Mouse (Mus musculus) hindbrain, postnatal 0 days (tissue): ENCODE measurements around the gene Rnase11. TPM values are rescaled to one million over a fixed set of nuclear protein-coding genes. Genes with fewer than 3 reads are reported as not detected.

Source experiments
- ATAC-seq: fragments of 200-750 bp; cut with Nextera tagmentation; 2 replicates; pipeline ENCODE4 v1.8.0; 2017; ENCODE audit warnings: mild to moderate bottlenecking, moderate TSS enrichment, moderate library complexity
- DNase-seq: peaks from one replicate; pipeline ENCODE4 v3.0.0-alpha.2; 2015; ENCODE audit warnings: low spot score
- H3K27ac ChIP-seq: fragments of 300-500 bp; sonication (generic); 2 replicates; pipeline ENCODE4 v1.5.1; 2014; ENCODE audit warnings: mild to moderate bottlenecking
- H3K27me3 ChIP-seq: fragments of 300-500 bp; sonication (generic); 2 replicates; pipeline ENCODE4 v1.6.1; 2014; ENCODE audit warnings: low read length, mixed read lengths; ENCODE audit not compliant: insufficient read depth
- H3K36me3 ChIP-seq: fragments of 300-500 bp; sonication (generic); 2 replicates; pipeline ENCODE4 v1.6.1; 2014; ENCODE audit warnings: low read length, mixed read lengths; ENCODE audit not compliant: insufficient read depth
- H3K4me1 ChIP-seq: fragments of 300-500 bp; sonication (generic); 2 replicates; pipeline ENCODE4 v1.6.1; 2014; ENCODE audit warnings: antibody characterized with exemption, low read length, mixed read lengths; ENCODE audit not compliant: insufficient read depth
- H3K4me2 ChIP-seq: fragments of 300-500 bp; sonication (generic); 2 replicates; pipeline ENCODE4 v1.6.1; 2014; ENCODE audit warnings: low read depth, mild to moderate bottlenecking, low read length, moderate library complexity, mixed read lengths
- H3K4me3 ChIP-seq: fragments of 300-500 bp; sonication (generic); 2 replicates; pipeline ENCODE4 v1.5.1; 2014; ENCODE audit warnings: low read length
- H3K9ac ChIP-seq: fragments of 300-500 bp; sonication (generic); replicated peaks from 2 replicates; pipeline ENCODE4 v1.6.1; 2014; ENCODE audit warnings: mild to moderate bottlenecking, low read length, moderate library complexity, mixed read lengths
- H3K9me3 ChIP-seq: fragments of 300-500 bp; sonication (generic); 2 replicates; pipeline ENCODE4 v1.6.1; 2016; ENCODE audit warnings: low read length, mixed read lengths
- CTCF ChIP-seq: IDR thresholded peaks from 2 replicates; pipeline ENCODE4 v1.5.1; 2016; ENCODE audit warnings: antibody characterized with exemption, control low read depth, low read depth
- WGBS: fragments of 180-500 bp; shearing (Covaris S2); extraction: QIAGEN DNeasy Blood & Tissue Kit; methylation state at CpG from one replicate; pipeline ENCODE4 v1.1.7; 2014; 5-methylcytosine and 5-hydroxymethylcytosine counted together
- polyA plus RNA-seq: library from polyadenylated mRNA; unstranded; fragments of >200 nt; fragmentation: Nextera tagmentation; extraction: Ambion mirVana; gene quantifications from 2 replicates; pipeline ENCODE4 v1.2.1, GENCODE M21; 2015
- total RNA-seq: library from RNA; depleted of rRNA; stranded (reverse); fragments of >200 nt; gene quantifications from 2 replicates; pipeline ENCODE4 v1.2.3, GENCODE M21; 2014

Gene Rnase11
- total and polyA plus RNA-seq, 2 experiments from 2014 or later = not detected

DNA sequence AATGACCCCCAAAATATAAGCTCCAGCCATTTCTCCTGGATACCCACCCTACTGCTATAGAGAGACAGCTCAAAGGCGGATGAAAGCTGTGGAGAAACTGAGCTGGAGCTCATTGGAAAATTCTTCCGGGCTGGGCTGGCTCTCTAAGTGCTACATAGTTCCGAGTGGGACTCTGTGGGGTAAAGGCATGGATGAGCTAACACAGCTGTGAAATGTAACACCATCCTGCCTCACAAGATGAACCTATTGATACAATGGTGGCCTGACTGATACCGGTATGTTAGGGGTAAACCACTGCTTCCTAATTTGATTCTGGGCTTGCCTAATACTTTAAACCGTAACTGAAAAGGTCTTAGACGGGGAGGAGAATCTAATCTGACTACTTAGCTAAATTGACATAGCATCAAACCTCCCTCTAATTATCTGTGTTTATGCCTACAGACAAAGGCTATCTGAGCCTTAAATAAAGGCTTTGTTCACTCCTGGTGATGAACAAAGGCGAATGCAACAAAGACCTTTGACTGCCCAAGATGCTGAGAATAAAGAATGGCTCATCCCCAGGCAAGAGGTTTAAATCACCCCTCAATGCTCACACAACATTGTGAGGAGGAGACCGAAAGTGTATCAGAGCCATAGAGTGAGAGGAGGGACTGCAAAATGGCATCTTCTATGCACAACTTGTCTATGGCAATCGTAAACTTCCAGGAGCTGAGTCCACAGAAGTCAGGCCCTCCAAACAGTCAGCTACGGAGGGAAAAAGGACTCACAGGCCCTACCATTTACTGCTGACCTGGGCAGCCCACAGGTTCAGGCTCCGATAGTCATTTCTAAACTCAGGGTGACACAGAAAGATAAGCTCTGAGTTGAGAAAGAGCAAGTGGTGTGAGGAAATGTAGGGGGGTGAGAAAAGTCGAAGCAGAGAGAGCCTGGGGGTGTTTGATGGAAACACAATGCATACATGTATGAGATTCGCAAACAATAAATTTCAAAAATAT, 4.6 kb upstream of the Rnase11 start:
- Histone ChIP-seq H3K27me3 (no peaks in the 10 kb centered on the region), H3K4me2 (0 out of 2 replicates have a peak overlapping the region, but pooled peaks have one; percentile 18), H3K9ac (no peak overlapping the region), H3K4me1 (no peaks in the 10 kb centered on the region), H3K4me3 (no peak overlapping the region), H3K36me3 (no peaks in the 10 kb centered on the region), H3K27ac (no peak overlapping the region), H3K9me3 (no peaks in the 10 kb centered on the region)
- DNase-seq (no peak), ATAC-seq (peak; percentile 35; the same call in 1 of the 2 replicates)
- WGBS = 36% methylated on average over 13 of the region's 13 CpGs
- TF ChIP-seq CTCF = no peak

DNA sequence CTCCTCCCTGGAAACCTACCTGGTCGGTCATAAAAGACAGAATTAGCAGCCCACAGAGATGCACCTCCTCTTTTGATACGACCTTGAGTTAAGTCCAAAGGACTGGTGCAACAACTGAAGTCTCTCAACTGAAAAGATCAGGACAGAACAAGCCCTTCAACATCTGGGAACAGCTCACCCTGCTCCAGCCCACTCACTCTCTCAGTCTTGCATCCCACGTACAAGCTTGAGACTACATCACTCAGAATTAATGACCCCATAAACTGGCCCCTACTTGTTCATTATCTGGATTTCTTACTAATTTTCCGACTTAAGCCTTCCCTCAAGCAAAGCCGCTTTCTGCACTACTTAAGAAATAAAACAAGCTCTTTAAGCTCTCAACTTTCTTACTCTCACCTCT, 3.2 kb upstream of the Rnase11 start:
- DNase-seq (no peak), ATAC-seq (no peak)
- 65% methylated on average over 5 of the region's 5 CpGs for WGBS

DNA sequence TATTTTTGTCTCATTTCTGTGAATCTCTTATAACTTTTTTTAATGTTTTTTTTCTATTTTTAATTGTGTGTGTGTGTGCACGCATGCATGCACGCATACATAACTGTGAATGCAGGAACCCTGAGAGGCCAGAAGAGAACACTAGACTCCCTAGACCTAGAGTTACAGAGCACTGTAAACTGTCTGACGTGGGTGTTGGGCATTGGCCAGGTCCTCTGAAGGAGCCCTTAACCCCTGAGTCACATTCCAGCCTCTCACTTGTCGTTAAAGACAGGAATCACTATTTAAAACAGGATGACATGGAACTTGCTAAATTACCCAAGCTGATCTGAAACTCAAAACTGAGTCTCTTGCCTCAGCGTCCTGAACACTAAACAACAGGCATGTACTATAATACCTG, 2.0 kb upstream of the Rnase11 start:
- Histone ChIP-seq H3K9me3 (no peaks in the 10 kb centered on the region), H3K4me3 (no peak overlapping the region), H3K9ac (no peak overlapping the region), H3K4me1 (no peaks in the 10 kb centered on the region), H3K4me2 (no peak overlapping the region), H3K36me3 (no peaks in the 10 kb centered on the region), H3K27me3 (no peaks in the 10 kb centered on the region), H3K27ac (no peak overlapping the region)
- ATAC-seq (no peak), DNase-seq (no peak)
- TF ChIP-seq CTCF = no peak
- WGBS = 64% methylated on average over 5 of the region's 5 CpGs

More for the DNA sequence above, 3.2 kb upstream of the Rnase11 start:
- Histone ChIP-seq H3K27me3 (no peaks in the 10 kb centered on the region), H3K9me3 (no peaks in the 10 kb centered on the region), H3K4me1 (no peaks in the 10 kb centered on the region), H3K4me2 (no peak overlapping the region), H3K27ac (no peak overlapping the region), H3K9ac (no peak overlapping the region), H3K36me3 (no peaks in the 10 kb centered on the region), H3K4me3 (no peak overlapping the region)
- no peak for TF ChIP-seq CTCF

DNA sequence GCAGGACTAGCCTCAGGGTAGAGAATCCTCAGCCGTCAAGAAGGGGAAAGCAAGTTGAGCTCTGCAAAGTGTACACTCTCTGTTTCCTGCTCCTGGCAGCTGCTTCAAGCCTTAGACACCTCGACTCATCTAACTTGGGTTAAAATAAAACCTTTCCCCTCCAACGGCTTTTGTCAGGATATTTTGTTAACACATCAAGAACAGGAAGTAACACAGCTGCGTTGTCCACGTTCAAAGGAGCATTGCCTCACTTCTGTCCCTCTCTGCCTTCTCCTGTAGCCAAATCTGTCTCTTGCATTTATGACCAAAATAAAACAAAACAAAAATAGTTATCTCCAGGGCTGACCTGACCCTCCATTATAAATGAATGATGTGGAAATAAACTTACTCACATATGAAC, 2.1 kb downstream of the Rnase11 start:
- Histone ChIP-seq H3K27me3 (no peaks in the 10 kb centered on the region), H3K4me2 (no peak overlapping the region), H3K9ac (no peak overlapping the region), H3K27ac (no peak overlapping the region), H3K9me3 (no peaks in the 10 kb centered on the region), H3K4me3 (no peak overlapping the region), H3K4me1 (no peaks in the 10 kb centered on the region), H3K36me3 (no peaks in the 10 kb centered on the region)
- ATAC-seq = no peak
- 78% methylated on average over 5 of the region's 5 CpGs for WGBS
- no peak for TF ChIP-seq CTCF
- DNase-seq = no peak

DNA sequence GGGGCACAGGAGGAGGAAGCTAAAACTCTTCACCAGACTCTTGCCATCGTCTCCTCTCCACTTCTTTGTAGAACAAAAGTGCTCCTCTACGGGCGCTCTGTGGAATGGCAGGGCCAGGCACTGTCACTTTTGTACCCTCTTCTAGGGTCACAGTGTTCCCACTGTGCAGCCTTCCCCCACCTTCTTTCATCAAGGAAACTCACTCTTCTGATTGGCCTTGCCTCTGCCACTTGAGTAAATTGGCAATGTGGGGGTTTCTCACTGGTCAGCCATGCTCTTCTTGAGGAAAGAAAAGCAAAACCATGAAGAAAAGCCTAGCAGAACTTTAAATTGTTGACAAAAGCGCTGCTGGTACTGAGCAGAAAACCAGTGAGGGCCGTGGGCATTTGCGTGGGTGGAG, 8.2 kb downstream of the Rnase11 start, which contains the start of gene Rnase9:
Rnase9 (minus strand) TSS at position 101 of the 400 bp plus-strand sequence.
- DNase-seq = no peak
- H3K4me1 ChIP-seq = no peaks in the 10 kb centered on the region
- TF ChIP-seq CTCF = no peak
- no peaks in the 10 kb centered on the region for H3K9me3 ChIP-seq
- WGBS = 58% methylated on average over 6 of the region's 6 CpGs
- no peak within 1 kb of the TSS for H3K4me3 ChIP-seq
- H3K27me3 ChIP-seq = no peaks in the 10 kb centered on the region
- H3K36me3 ChIP-seq = no peaks in the 10 kb centered on the region
- no peak within 1 kb of the TSS for H3K9ac ChIP-seq
- H3K27ac ChIP-seq = no peak within 1 kb of the TSS
- ATAC-seq = no peak
- H3K4me2 ChIP-seq = no peak within 1 kb of the TSS

DNA sequence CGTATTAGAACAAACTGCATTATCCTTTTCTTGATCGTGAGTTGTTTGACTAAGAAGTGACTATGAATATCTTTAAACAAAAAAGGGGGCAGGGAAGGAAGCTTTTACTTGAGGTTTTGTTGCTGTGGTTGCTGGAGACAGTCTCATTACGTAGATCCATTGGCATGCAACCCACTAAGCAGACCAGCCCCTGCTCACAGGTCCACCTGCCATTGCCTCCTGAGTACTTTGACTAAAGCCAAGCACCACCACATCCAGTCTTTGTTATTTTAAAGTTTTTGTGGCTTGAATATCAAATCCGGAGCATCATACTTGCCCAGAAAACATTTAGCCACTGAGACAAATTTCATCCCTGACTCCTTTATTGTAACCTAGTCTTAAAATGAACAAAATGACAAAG, 13.7 kb downstream of the Rnase11 start:
- Histone ChIP-seq H3K27me3 (no peaks in the 10 kb centered on the region), H3K4me2 (no peak overlapping the region), H3K4me1 (no peaks in the 10 kb centered on the region), H3K9ac (no peak overlapping the region), H3K27ac (no peak overlapping the region), H3K9me3 (no peaks in the 10 kb centered on the region), H3K36me3 (no peaks in the 10 kb centered on the region), H3K4me3 (no peak overlapping the region)
- ATAC-seq (no peak), DNase-seq (no peak)
- TF ChIP-seq CTCF = no peak
- 81% methylated on average over 4 of the region's 4 CpGs for WGBS

DNA sequence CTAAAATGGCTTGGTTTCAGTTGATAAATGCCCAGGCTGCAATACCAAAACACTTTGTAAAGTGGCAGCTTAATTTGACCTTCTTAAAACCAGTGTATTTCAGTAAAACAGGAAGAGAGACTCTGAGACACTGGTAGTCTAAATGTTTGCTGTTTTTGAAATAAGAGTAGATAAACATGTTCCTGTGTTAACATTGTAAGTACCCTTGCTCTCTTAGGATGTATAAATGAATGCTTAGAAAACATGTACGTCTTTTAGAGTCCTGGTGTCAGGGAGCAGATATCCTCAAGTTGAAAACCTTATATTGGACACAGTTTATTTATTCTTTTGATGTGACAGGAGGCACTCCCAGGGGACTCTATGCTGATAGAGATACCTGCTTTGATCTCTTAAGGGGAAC, 14.8 kb downstream of the Rnase11 start:
- WGBS = 56% methylated on average over 1 of the region's 1 CpGs
- no peak overlapping the region for H3K4me2 ChIP-seq
- no peaks in the 10 kb centered on the region for H3K4me1 ChIP-seq
- no peak for ATAC-seq
- H3K36me3 ChIP-seq = no peaks in the 10 kb centered on the region
- no peak for TF ChIP-seq CTCF
- H3K27ac ChIP-seq = no peak overlapping the region
- no peak overlapping the region for H3K9ac ChIP-seq
- no peak for DNase-seq
- H3K27me3 ChIP-seq = no peaks in the 10 kb centered on the region
- H3K9me3 ChIP-seq = no peaks in the 10 kb centered on the region
- H3K4me3 ChIP-seq = no peak overlapping the region
